Mouse (Mus musculus): ENCODE data around the gene Megf9. TPM values are rescaled to one million over a fixed set of nuclear protein-coding genes. Genes with fewer than 3 reads are reported as not detected.

Megf9 gene
- 10 to 100 TPM; 18.0 to 18.7 TPM for total RNA-seq (2021)
- long read RNA-seq, experiment 1, full-length matches to known transcripts: 1 of 4 reads
- long read RNA-seq, experiment 1, partial matches to known transcripts: 0 of 4 reads
- long read RNA-seq, experiment 1, other reads (novel, unspliced or antisense): 3 of 4 reads
- long read RNA-seq, experiment 2, full-length matches to known transcripts: 1 of 3 reads
- long read RNA-seq, experiment 2, partial matches to known transcripts: 0 of 3 reads
- long read RNA-seq, experiment 2, other reads (novel, unspliced or antisense): 2 of 3 reads

- peak; percentile 95 to 98 for DNase-seq (ENCODE audit: low spot score in 2 of 2)
Observed at GRCm38 (mm10) chr4:70534891-70535269, at the start of gene Megf9. Gene Megf9, minus strand, starts transcription at chr4:70534995.

GRCm38 (mm10) chr4:70579654-70580053, 44.9 kb upstream of the Megf9 start:
- no peak for DNase-seq (ENCODE audit: low spot score in 2 of 2)

GRCm38 (mm10) chr4:70578301-70578700, 43.5 kb upstream of the Megf9 start:
- no peak for DNase-seq (ENCODE audit: low spot score in 2 of 2)

GRCm38 (mm10) chr4:70576096-70576495, 41.3 kb upstream of the Megf9 start:
- DNase-seq (ENCODE audit: low spot score in 2 of 2): no peak

- no peak for DNase-seq (ENCODE audit: low spot score in 2 of 2)
Observed at GRCm38 (mm10) chr4:70573926-70574325, 39.1 kb upstream of the Megf9 start.

GRCm38 (mm10) chr4:70553888-70554287, 19.1 kb upstream of the Megf9 start:
- no peak for DNase-seq (ENCODE audit: low spot score in 2 of 2)

- DNase-seq (ENCODE audit: low spot score in 2 of 2): no peak
Observed at GRCm38 (mm10) chr4:70553230-70553797, 18.5 kb upstream of the Megf9 start.

GRCm38 (mm10) chr4:70552120-70552519, 17.3 kb upstream of the Megf9 start:
- DNase-seq (ENCODE audit: low spot score in 2 of 2): no peak

GRCm38 (mm10) chr4:70547411-70548148, 12.8 kb upstream of the Megf9 start:
- DNase-seq (ENCODE audit: low spot score in 2 of 2): no peak

GRCm38 (mm10) chr4:70545869-70546542, 11.2 kb upstream of the Megf9 start:
- DNase-seq (ENCODE audit: low spot score in 2 of 2): no peak

- DNase-seq (ENCODE audit: low spot score in 2 of 2): no peak
Observed at GRCm38 (mm10) chr4:70544390-70544789, 9.6 kb upstream of the Megf9 start.

- DNase-seq (ENCODE audit: low spot score in 2 of 2): no peak
Observed at GRCm38 (mm10) chr4:70542387-70542786, 7.6 kb upstream of the Megf9 start.

GRCm38 (mm10) chr4:70540743-70541142, 5.9 kb upstream of the Megf9 start:
- DNase-seq (ENCODE audit: low spot score in 2 of 2): no peak

- DNase-seq (ENCODE audit: low spot score in 2 of 2): no peak
Observed at GRCm38 (mm10) chr4:70536661-70537580, 2.1 kb upstream of the Megf9 start.

- DNase-seq (ENCODE audit: low spot score in 2 of 2): peak in 1 of 2 experiments; percentile 53
Observed at GRCm38 (mm10) chr4:70535711-70536311, 1.0 kb upstream of the Megf9 start.

GRCm38 (mm10) chr4:70535289-70535688, 494 bp upstream of the Megf9 start:
- no peak for DNase-seq (ENCODE audit: low spot score in 2 of 2)

- peak; percentile 31 to 40 for DNase-seq (ENCODE audit: low spot score in 2 of 2)
Observed at GRCm38 (mm10) chr4:70534078-70534890, 511 bp downstream of the Megf9 start.

GRCm38 (mm10) chr4:70533056-70533805, 1.6 kb downstream of the Megf9 start:
- no peak for DNase-seq (ENCODE audit: low spot score in 2 of 2)

- no peak for DNase-seq (ENCODE audit: low spot score in 2 of 2)
Observed at GRCm38 (mm10) chr4:70531021-70531420, 3.8 kb downstream of the Megf9 start.
